Mouse (Mus musculus): ENCODE data around the gene Flot1.

The Flot1 gene

DNA sequence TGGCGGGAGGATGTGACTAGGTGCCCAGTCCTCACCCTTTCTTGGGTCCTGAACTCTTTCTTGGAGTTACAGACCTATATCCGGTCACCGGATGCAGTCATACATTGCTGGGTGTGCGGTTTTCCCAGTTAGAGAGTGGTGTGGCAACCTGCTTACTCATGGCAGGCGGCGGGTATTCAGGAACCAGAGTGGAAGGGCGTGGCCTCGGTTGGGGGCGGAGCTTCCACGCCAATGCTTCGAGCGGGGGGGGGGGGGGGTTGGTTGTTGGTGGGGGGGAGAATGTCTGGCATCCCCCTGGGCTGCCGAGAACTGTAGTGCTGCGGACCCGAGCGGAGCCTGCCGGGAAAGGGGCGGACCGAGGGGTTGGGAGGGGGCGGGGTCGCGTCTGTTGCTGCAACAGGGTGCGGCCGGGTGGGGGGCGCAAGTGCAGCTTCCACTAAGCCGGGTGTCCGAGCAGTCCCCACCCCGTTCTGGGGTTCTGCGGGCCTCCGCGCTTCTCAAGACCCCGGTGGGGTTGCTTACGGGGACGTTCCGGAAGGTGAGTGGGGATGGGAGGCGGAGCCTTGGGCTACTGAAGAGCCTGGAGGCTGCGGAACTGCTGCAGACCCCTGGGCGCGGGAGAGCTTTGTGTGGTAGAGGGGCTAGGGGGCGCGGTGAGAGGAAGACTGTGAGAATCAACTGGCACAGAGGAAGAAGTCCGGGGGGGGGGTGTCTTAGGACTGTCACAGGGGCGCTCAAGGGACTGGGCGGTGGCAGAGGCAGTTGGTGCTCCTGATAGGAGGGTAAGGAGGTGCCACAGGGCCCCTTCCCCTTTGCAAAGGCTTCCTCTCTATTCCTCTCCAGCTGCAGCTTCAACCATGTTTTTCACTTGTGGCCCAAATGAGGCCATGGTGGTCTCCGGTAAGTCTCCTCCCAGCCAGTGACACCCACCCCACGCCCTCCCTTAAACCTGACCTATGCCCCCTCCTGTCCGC, at the start of gene Flot1:
Gene Flot1 (plus strand): TSS at position 267 of the 974 bp plus-strand sequence.
- peak; percentile 56 for ATAC-seq (ENCODE audit: low TSS enrichment)

DNA sequence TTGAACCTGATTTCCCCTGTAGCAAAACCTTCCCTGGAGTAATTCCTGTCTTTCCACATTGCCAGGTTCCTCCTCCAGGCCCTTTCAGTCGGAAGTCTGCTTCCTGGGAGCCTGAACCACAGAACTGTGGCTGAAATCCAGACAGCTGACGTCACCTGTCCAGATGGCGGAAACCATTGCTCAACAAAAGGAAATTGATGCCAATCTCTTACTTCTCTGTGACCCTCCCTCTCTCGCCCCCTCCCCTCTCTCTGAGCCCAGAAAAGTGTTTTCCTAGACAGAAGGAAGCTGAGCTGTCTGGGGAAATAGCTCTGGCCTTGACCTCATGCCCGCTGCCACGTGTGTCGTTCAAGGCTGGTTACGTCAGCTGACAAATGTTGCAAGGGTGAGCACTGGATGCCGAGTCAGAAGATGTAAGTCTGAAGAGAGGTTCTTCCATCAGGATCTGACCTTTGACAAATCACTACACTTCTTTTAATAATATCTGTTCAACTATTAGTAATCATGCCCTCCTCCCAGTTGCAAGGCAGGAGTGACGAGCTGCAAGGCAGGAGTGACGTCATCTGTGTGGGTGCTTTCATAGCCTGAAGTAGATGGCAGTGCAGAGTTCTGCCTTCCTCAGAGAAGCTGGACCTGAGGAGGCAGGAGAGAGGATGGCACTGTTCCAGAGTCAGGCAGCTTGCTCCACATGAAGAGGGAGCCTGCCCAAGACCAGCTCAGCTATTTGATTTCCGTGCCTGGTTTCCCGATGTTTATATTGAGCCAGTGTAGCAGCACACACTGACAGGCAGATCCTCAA, 46.0 kb upstream of the Flot1 start:
- peak; percentile 90 for ATAC-seq (ENCODE audit: low TSS enrichment)

DNA sequence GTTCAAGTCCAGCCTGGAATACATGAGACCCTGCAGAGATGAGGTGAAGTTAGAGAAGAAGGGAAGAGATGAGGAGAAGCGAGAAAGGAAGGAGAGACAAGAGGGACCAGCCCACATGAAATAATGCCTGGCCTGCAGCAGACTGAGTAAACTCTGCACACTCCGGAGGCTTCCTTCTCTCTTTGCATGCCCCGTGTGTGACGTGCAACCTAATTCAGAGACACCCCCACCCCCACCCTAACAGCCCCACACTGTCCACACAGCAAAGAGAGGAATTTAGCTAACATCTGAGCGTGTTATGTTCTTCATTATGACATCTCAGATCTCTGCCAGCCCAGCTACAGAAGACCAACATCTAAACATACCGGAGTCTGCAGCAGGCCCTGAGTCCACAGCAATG, 44.1 kb upstream of the Flot1 start:
- no peak for ATAC-seq (ENCODE audit: low TSS enrichment)

DNA sequence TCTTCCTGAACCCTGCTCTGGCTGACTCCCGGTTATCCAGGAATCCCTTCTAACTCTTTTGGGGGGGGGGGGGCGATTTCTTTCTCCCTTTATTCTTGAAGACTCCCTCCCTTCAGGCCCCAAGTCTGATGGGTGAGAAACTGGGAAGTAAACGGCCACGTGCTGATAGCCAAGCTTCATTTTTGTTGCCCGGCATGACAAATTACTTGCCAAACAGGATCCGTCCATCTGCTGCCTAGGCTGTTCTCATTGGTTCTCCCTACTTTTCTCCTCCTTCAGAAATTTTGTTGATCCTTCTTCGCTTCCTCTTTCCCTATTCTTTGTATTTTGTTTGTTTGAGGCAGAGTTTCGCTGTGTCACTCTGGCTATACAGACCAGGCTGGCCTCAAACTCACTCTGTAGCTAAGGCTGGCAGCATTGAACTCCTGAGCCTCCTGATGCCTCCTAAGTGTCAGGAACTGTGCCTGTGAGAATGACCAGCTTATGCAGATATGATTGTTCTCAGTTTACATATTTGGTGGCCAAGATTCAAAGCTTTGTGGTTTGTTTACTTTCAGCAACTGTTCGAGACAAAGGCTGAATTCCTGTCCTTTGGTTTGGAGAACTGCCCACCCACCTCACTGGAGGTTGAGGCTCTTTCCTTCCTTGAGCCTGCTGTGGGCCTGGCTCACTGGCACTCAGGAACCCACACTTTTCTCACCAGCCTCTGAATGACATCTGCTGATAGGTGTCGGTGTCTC, 43.4 kb upstream of the Flot1 start:
- ATAC-seq (ENCODE audit: low TSS enrichment) = no peak

DNA sequence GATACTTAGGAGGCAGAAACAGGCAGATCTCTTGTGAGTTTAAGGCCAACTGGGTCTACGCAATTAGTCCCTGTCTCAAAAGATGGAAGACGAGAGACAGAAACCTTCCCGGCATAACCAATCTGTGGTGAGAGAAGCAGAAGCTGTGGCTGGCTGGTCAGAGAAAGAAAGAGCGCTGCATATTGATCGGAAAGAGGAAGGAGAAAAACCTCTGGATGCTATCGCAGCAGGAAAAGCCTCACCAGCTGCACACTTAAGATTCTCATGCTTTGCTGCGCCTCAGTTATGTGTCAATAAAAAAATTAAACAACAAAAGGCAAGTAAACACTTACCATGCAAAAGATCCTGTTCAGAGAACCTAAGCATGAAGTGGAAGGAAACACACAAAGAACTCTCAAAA, 42.7 kb upstream of the Flot1 start:
- no peak for ATAC-seq (ENCODE audit: low TSS enrichment)

DNA sequence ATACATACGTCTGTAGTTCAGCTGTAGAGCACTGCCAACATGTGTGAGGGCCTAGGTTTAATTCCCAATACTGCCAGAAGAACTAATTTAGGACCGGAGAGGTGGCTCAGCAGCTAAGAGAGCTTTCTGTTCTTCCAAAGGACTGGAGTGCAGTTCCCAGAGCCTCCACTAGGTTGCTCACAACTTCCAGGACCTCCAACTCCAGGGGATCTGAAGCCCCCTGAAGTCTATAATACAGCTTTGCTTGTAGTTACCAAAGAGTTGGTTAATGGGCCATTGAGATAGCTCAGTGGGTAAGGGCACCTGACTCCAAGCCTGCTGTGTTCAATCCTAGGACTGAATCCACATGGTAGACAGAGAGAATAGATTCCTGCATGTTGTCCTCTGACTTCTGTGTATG, 40.6 kb upstream of the Flot1 start:
- no peak for ATAC-seq (ENCODE audit: low TSS enrichment)

DNA sequence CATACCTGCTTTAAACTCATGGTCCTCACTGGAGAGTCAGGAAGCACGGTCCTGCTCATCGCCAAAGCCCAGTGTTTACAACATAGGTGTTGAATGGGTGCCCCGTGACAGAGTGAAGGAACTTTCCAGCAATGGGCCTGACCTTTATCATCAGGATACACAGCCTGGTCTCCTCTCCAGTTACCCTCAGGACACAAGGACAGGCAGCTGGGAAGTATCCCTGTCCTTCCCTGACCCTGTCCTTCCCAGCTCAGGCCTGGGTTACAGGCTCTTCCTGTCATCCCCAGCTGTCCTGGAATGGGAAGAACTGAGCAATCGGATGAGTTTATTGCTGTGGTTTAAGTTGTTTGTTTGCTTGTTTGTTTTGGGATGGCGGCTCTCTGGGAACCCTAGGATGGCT, 40.1 kb upstream of the Flot1 start:
- ATAC-seq (ENCODE audit: low TSS enrichment) = no peak

DNA sequence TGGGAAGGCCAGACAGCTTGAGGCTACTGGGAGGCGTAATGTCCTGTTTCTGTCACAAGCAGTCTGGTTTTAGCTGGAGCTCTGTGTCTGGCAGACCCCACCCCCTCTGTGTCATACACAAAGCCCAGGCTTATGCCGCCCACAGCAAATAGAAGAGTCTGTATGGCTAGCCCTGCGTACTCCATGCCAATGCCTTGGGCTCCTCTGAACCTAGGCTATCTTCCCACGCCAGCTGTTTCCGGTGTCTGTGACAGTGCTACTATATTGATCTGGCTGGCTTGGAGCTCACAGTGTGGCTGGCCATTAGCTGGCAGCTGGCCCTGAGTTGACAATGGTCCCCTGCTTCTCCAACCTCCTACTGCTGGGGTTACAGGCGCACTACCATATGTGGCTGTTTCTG, 39.1 kb upstream of the Flot1 start:
- ATAC-seq (ENCODE audit: low TSS enrichment) = no peak

DNA sequence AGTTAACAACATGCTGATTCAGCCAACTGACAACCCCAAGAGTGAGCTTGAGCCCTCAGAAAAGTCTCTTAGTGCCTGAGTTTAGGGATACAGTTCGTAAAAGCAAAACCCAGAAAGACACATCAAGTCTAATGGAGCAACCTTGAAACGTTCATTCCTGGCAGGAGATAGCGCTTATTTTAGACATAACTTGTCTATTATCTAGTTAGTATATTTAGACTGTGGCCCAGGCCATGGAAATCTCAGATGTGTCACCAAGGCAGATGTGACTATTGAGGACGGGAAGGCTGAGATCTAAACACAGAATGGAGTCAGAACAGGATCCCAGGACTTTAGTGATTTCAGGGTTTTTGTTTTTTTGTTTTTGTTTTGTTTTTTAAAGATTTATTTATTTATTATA, 37.9 kb upstream of the Flot1 start:
- ATAC-seq (ENCODE audit: low TSS enrichment) = no peak

DNA sequence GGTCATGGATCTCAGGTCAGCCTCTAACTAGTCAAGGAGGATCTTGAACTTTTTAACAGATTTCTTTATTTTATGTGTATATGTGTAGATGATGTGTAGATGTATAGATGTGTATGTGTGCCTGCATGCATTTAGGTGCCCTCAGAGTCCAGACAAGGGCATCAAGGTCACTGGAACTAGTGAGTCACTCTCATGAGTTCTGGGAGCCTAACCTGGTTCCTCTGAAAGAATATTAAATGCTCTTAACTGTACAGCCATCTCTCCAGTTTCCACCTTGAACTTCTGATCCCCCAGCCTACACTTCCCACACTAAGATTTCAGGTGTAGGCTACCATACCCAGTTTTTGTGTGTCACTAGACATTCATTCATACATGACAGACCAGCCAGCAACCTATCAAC, 35.5 kb upstream of the Flot1 start:
- no peak for ATAC-seq (ENCODE audit: low TSS enrichment)

DNA sequence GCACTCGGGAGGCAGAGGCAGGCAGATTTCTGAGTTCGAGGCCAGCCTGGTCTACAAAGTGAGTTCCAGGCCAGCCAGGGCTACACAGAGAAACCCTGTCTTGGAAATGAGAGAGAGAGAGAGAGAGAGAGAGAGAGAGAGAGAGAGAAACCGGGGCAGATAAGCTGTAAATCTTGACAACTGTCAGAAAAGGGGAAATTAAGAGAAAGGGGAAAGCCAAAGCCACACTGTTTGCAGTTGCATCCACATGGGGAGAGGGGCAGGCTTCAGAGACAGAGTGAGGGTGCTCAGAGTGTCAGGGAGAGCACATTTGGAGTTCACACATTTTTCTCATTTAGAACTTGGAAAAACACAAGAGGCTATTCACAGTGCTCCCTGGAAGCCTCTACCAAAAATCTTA, 35.0 kb upstream of the Flot1 start:
- no peak for ATAC-seq (ENCODE audit: low TSS enrichment)

GRCm38 (mm10) chr17:35790933-35791332, 32.1 kb upstream of the Flot1 start:
- no peak for ATAC-seq (ENCODE audit: low TSS enrichment)

DNA sequence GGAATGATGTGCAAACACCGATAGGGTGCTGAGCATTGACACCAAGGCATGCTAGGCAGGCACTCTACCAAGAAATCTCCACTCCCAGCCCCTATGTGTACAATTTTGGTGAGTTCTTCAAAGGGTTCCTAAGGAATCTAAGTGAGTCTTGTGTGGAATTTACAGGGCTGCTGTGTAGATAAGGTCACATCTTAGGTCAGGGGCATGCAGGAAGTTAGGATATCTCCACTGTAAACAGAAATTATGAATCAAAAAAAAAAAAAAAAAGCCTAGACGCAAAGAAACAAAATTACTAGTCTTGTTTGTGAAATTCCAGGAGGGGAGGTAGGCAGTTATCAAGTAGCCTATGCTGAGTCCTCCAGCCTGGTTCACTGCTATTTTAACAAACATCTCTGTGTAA, 30.2 kb upstream of the Flot1 start:
- ATAC-seq (ENCODE audit: low TSS enrichment) = no peak

DNA sequence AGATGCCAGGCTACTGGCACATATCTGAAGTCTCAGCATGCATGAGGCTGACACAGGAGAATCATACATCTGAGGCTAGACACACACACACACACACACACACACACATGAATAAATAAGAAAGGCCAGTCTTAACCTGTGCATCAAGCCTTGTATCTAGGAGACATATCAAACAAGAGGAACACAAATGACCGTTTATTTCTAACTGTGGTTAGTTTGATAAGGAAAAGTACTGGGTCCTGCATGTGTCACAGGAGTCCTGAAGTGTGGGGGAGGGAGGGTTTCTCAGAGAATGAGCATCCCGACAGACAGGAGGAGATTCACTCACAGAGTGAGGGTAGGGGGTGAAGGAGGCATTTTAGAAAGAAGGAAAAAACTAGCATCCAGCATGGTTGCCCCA, 27.9 kb upstream of the Flot1 start:
- no peak for ATAC-seq (ENCODE audit: low TSS enrichment)

- ATAC-seq (ENCODE audit: low TSS enrichment) = no peak
Observed at GRCm38 (mm10) chr17:35795656-35796055, 27.4 kb upstream of the Flot1 start.

GRCm38 (mm10) chr17:35796835-35797234, 26.2 kb upstream of the Flot1 start:
- no peak for ATAC-seq (ENCODE audit: low TSS enrichment)

GRCm38 (mm10) chr17:35800905-35801304, 22.1 kb upstream of the Flot1 start:
- ATAC-seq (ENCODE audit: low TSS enrichment) = no peak

DNA sequence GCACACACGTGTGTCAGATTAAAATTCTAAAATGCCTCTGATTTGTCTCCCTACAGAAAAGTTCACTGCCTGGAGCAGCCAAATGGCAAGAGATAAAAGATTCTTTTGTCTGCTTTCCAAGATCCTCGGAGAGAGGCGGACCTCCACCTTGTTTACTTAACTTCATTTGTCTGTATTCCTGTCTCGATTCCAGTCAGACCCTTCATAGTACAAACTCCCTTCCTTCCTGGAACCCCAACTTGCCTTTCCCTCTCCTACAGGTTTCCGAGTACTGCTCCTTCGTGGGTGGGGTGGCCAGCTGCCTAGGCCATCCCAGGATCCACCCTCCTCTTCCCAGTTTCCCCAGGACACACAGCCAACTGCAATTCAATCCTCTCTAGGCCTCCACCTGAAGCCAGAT, 20.0 kb upstream of the Flot1 start:
- ATAC-seq (ENCODE audit: low TSS enrichment) = no peak

GRCm38 (mm10) chr17:35803858-35804399, 19.1 kb upstream of the Flot1 start:
- ATAC-seq (ENCODE audit: low TSS enrichment) = no peak

GRCm38 (mm10) chr17:35808073-35808472, 15.0 kb upstream of the Flot1 start:
- ATAC-seq (ENCODE audit: low TSS enrichment) = peak; percentile 70; the same call in 1 of the 2 replicates

- no peak for ATAC-seq (ENCODE audit: low TSS enrichment)
Observed at GRCm38 (mm10) chr17:35809395-35809794, 13.6 kb upstream of the Flot1 start.

Data from frontal cortex, adult (tissue).